Mouse (Mus musculus) small intestine, adult 2 months (tissue): ENCODE results near the gene Cdhr3. TPM values are rescaled to one million over a fixed set of nuclear protein-coding genes. Genes with fewer than 3 reads are reported as not detected.
A peak's percentile ranks its signal among the peaks of the same experiment; 100 is the strongest.

Experiments used
- H3K27ac ChIP-seq: fragments of 200-500 bp; 2 replicates; pipeline ENCODE4 v1.5.1; 2012; ENCODE audit warnings: low read depth, low read length, control low read depth, inconsistent platforms; ENCODE audit not compliant: insufficient read depth
- H3K27me3 ChIP-seq: fragments of 200-500 bp; 2 replicates; pipeline ENCODE4 v1.6.1; 2012; ENCODE audit warnings: mild to moderate bottlenecking, moderate library complexity, low read length, inconsistent platforms; ENCODE audit not compliant: control insufficient read depth, insufficient read depth
- H3K36me3 ChIP-seq: fragments of 200-500 bp; 2 replicates; pipeline ENCODE4 v1.6.1; 2012; ENCODE audit warnings: mild to moderate bottlenecking, low read length, control low read depth, inconsistent platforms; ENCODE audit not compliant: control insufficient read depth, insufficient read depth
- H3K4me1 ChIP-seq: fragments of 200-500 bp; 2 replicates; pipeline ENCODE4 v1.6.1; 2012; ENCODE audit warnings: low read length, inconsistent platforms, mixed read lengths; ENCODE audit not compliant: control insufficient read depth, insufficient read depth, insufficient read length
- H3K4me3 ChIP-seq: fragments of 200-500 bp; 2 replicates; pipeline ENCODE4 v1.5.1; 2012; ENCODE audit warnings: low read depth, mild to moderate bottlenecking, control low read depth, inconsistent platforms, low read length, moderate library complexity
- CTCF ChIP-seq: fragments of 200-500 bp; IDR thresholded peaks from 2 replicates; pipeline ENCODE4 v1.5.1; 2012; ENCODE audit warnings: low read depth, mild to moderate bottlenecking, control low read depth, inconsistent platforms, low read length, moderate library complexity, mixed read lengths; ENCODE audit not compliant: insufficient replicate concordance, insufficient read length; ENCODE audit errors: extremely low read depth
- POLR2A ChIP-seq: fragments of 200-500 bp; IDR thresholded peaks from 2 replicates; pipeline ENCODE4 v1.6.1; 2012; ENCODE audit warnings: low read depth, mild to moderate bottlenecking, control low read depth, inconsistent platforms, low read length, moderate library complexity
- WGBS: fragments of 180-500 bp; shearing (Covaris S2); methylation state at CpG from one replicate; pipeline ENCODE4 v1.1.7; 2018; 5-methylcytosine and 5-hydroxymethylcytosine counted together
- polyA plus RNA-seq: library from polyadenylated mRNA; depleted of rRNA; stranded (reverse); fragments of >200 nt; gene quantifications from 2 replicates; pipeline ENCODE4 v1.2.3, GENCODE M21; 2012

Gene Cdhr3
- polyA plus RNA-seq, 1 experiment = not detected

GRCm38 (mm10) chr12:33102342-33103115, 9.9 kb upstream of the Cdhr3 start:
- H3K27ac ChIP-seq = no peak overlapping the region
- TF ChIP-seq POLR2A (no peak), CTCF (no peak)
- 41% methylated on average over 15 of the region's 15 CpGs for WGBS

GRCm38 (mm10) chr12:33101627-33102026, 9.0 kb upstream of the Cdhr3 start:
- Histone ChIP-seq H3K27me3 (no peaks in the 10 kb centered on the region), H3K4me3 (no peak overlapping the region), H3K36me3 (no peaks in the 10 kb centered on the region), H3K27ac (0 out of 2 replicates have a peak overlapping the region, but pooled peaks have one; percentile 10), H3K4me1 (peaks cover 3% of the 10 kb centered on the region; the same call in 1 of the 2 replicates)
- WGBS = 73% methylated on average over 8 of the region's 8 CpGs
- TF ChIP-seq POLR2A (no peak), CTCF (no peak)

More at GRCm38 (mm10) chr12:33102342-33103115, 9.9 kb upstream of the Cdhr3 start:
- no peaks in the 10 kb centered on the region for H3K27me3 ChIP-seq
- H3K4me1 ChIP-seq = peaks cover 3% of the 10 kb centered on the region; the same call in 1 of the 2 replicates
- no peaks in the 10 kb centered on the region for H3K36me3 ChIP-seq
- no peak overlapping the region for H3K4me3 ChIP-seq

GRCm38 (mm10) chr12:33096017-33096416, 3.3 kb upstream of the Cdhr3 start:
- Histone ChIP-seq H3K4me1 (peaks cover 12% of the 10 kb centered on the region; the same call in 1 of the 2 replicates), H3K27me3 (no peaks in the 10 kb centered on the region), H3K36me3 (no peaks in the 10 kb centered on the region), H3K27ac (no peak overlapping the region), H3K4me3 (no peak overlapping the region)
- 85% methylated on average over 3 of the region's 3 CpGs for WGBS
- no peak for TF ChIP-seq CTCF
- TF ChIP-seq POLR2A = no peak

GRCm38 (mm10) chr12:33092196-33092595, 479 bp downstream of the Cdhr3 start:
- peak overlapping the region; percentile 63 for H3K27ac ChIP-seq
- H3K4me1 ChIP-seq = peaks cover 12% of the 10 kb centered on the region; the same call in 1 of the 2 replicates
- H3K36me3 ChIP-seq = no peaks in the 10 kb centered on the region
- H3K27me3 ChIP-seq = no peaks in the 10 kb centered on the region
- no peak overlapping the region for H3K4me3 ChIP-seq
- TF ChIP-seq POLR2A (no peak), CTCF (no peak)
- WGBS = 44% methylated on average over 2 of the region's 2 CpGs

GRCm38 (mm10) chr12:33086151-33086550, 6.5 kb downstream of the Cdhr3 start:
- peaks cover 6% of the 10 kb centered on the region; the same call in 1 of the 2 replicates for H3K4me1 ChIP-seq
- WGBS = 78% methylated on average over 5 of the region's 5 CpGs
- H3K4me3 ChIP-seq = no peak overlapping the region
- no peaks in the 10 kb centered on the region for H3K36me3 ChIP-seq
- no peak overlapping the region for H3K27ac ChIP-seq
- no peaks in the 10 kb centered on the region for H3K27me3 ChIP-seq
- TF ChIP-seq CTCF (no peak), POLR2A (no peak)

GRCm38 (mm10) chr12:33084683-33085082, 8.0 kb downstream of the Cdhr3 start:
- Histone ChIP-seq H3K27me3 (no peaks in the 10 kb centered on the region), H3K36me3 (no peaks in the 10 kb centered on the region), H3K4me3 (no peak overlapping the region), H3K4me1 (peaks cover 6% of the 10 kb centered on the region; the same call in 1 of the 2 replicates), H3K27ac (no peak overlapping the region)
- no peak for TF ChIP-seq CTCF
- no peak for TF ChIP-seq POLR2A
- whole genome bisulfite sequencing = 31% methylated on average over 2 of the region's 2 CpGs

GRCm38 (mm10) chr12:33083362-33083761, 9.3 kb downstream of the Cdhr3 start:
- TF ChIP-seq POLR2A (no peak), CTCF (no peak)
- no peaks in the 10 kb centered on the region for H3K36me3 ChIP-seq
- no peak overlapping the region for H3K4me3 ChIP-seq
- no peaks in the 10 kb centered on the region for H3K27me3 ChIP-seq
- H3K4me1 ChIP-seq = peaks cover 6% of the 10 kb centered on the region; the same call in 1 of the 2 replicates
- no peak overlapping the region for H3K27ac ChIP-seq
- WGBS = 8% methylated on average over 5 of the region's 5 CpGs
